Mouse (Mus musculus): Measurements from ENCODE around the gene Rpl9-ps1. TPM values are rescaled to one million over a fixed set of nuclear protein-coding genes. Genes with fewer than 3 reads are reported as not detected.

Rpl9-ps1 gene
- polyA plus RNA-seq, 1 experiment from 2014 or later: not detected

- no peak overlapping the region for H3K9ac ChIP-seq
- H3K36me3 ChIP-seq (replicated peaks): no peaks in the 10 kb centered on the region
- ATAC-seq (ENCODE audit: insufficient read depth): no peak
- no peak overlapping the region for H3K4me3 ChIP-seq (replicated peaks)
- 45% methylated on average over 3 of the region's 3 CpGs for WGBS (ENCODE audit: insufficient replicate concordance)
- H3K4me1 ChIP-seq (replicated peaks): no peaks in the 10 kb centered on the region
- H3K4me2 ChIP-seq: no peak overlapping the region
- no peak overlapping the region for H3K27ac ChIP-seq (replicated peaks)
- H3K27me3 ChIP-seq: no peaks in the 10 kb centered on the region
- no peaks in the 10 kb centered on the region for H3K9me3 ChIP-seq (replicated peaks)
Measured at GRCm38 (mm10) chr11:83598207-83598837, 47.1 kb downstream of the Rpl9-ps1 start.

GRCm38 (mm10) chr11:83597796-83598195 lies 47.6 kb downstream of the Rpl9-ps1 start:
- H3K36me3 ChIP-seq (replicated peaks): no peaks in the 10 kb centered on the region
- H3K9me3 ChIP-seq (replicated peaks): no peaks in the 10 kb centered on the region
- ATAC-seq (ENCODE audit: insufficient read depth): no peak
- no peak overlapping the region for H3K9ac ChIP-seq
- WGBS (ENCODE audit: insufficient replicate concordance): 63% methylated on average over 7 of the region's 7 CpGs
- no peak overlapping the region for H3K4me3 ChIP-seq (replicated peaks)
- H3K4me1 ChIP-seq (replicated peaks): no peaks in the 10 kb centered on the region
- no peak overlapping the region for H3K4me2 ChIP-seq
- H3K27ac ChIP-seq (replicated peaks): no peak overlapping the region
- H3K27me3 ChIP-seq: no peaks in the 10 kb centered on the region

GRCm38 (mm10) chr11:83595669-83596455 lies 49.6 kb downstream of the Rpl9-ps1 start:
- Histone ChIP-seq H3K27ac (replicated peaks) (no peak overlapping the region), H3K9me3 (replicated peaks) (no peaks in the 10 kb centered on the region), H3K27me3 (no peaks in the 10 kb centered on the region), H3K4me2 (no peak overlapping the region), H3K4me3 (replicated peaks) (no peak overlapping the region), H3K9ac (no peak overlapping the region), H3K4me1 (replicated peaks) (no peaks in the 10 kb centered on the region), H3K36me3 (replicated peaks) (no peaks in the 10 kb centered on the region)
- no peak for ATAC-seq (ENCODE audit: insufficient read depth)
- WGBS (ENCODE audit: insufficient replicate concordance): 43% methylated on average over 7 of the region's 7 CpGs

Other genes with a start within 250 kb of the Rpl9-ps1 start
- 0.12 and 0.22 TPM in 2 replicates for gene Rasl10b, start 236.5 kb downstream of the Rpl9-ps1 start, polyA plus RNA-seq (2015; fragmentation: Nextera tagmentation; extraction: Ambion mirVana)
- gene Gas2l2, start 216.2 kb downstream of the Rpl9-ps1 start, polyA plus RNA-seq (2015; fragmentation: Nextera tagmentation; extraction: Ambion mirVana): not detected in 2 replicates
- 2.3 and 2.7 TPM in 2 replicates for gene 1700020L24Rik, start 207.9 kb downstream of the Rpl9-ps1 start, polyA plus RNA-seq (2015; fragmentation: Nextera tagmentation; extraction: Ambion mirVana)
- gene Mmp28, start 182.6 kb downstream of the Rpl9-ps1 start, polyA plus RNA-seq (2015; fragmentation: Nextera tagmentation; extraction: Ambion mirVana): 0.39 and 0.41 TPM in 2 replicates
- 3.7 and 3.9 TPM in 2 replicates for gene Taf15, start 172.5 kb downstream of the Rpl9-ps1 start, polyA plus RNA-seq (2015; fragmentation: Nextera tagmentation; extraction: Ambion mirVana)
- gene Heatr9, start 123.4 kb downstream of the Rpl9-ps1 start, polyA plus RNA-seq (2015; fragmentation: Nextera tagmentation; extraction: Ambion mirVana): not detected in 2 replicates
- gene Ccl5, start 115.1 kb downstream of the Rpl9-ps1 start, polyA plus RNA-seq (2015; fragmentation: Nextera tagmentation; extraction: Ambion mirVana): 0.53 and 0.93 TPM in 2 replicates
- 54.3 and 58.4 TPM in 2 replicates for gene Ccl9, start 67.0 kb downstream of the Rpl9-ps1 start, polyA plus RNA-seq (2015; fragmentation: Nextera tagmentation; extraction: Ambion mirVana)
- gene Ccl6, start 52.5 kb downstream of the Rpl9-ps1 start, polyA plus RNA-seq (2015; fragmentation: Nextera tagmentation; extraction: Ambion mirVana): 15.6 and 16.8 TPM in 2 replicates
- 0.83 and 1.2 TPM in 2 replicates for gene Ccl3, start 3.7 kb upstream of the Rpl9-ps1 start, polyA plus RNA-seq (2015; fragmentation: Nextera tagmentation; extraction: Ambion mirVana)
- gene Ccl4, start 17.0 kb upstream of the Rpl9-ps1 start, polyA plus RNA-seq (2015; fragmentation: Nextera tagmentation; extraction: Ambion mirVana): 0.32 and 0.37 TPM in 2 replicates
- gene Wfdc17, start 58.4 kb upstream of the Rpl9-ps1 start, polyA plus RNA-seq (2015; fragmentation: Nextera tagmentation; extraction: Ambion mirVana): 16.4 and 18.6 TPM in 2 replicates
- gene Wfdc18, start 63.4 kb upstream of the Rpl9-ps1 start, polyA plus RNA-seq (2015; fragmentation: Nextera tagmentation; extraction: Ambion mirVana): not detected in 2 replicates
- 45.7 and 46.2 TPM in 2 replicates for gene Wfdc21, start 101.3 kb upstream of the Rpl9-ps1 start, polyA plus RNA-seq (2015; fragmentation: Nextera tagmentation; extraction: Ambion mirVana)
- 6.2 and 6.7 TPM in 2 replicates for gene Heatr6, start 108.1 kb upstream of the Rpl9-ps1 start, polyA plus RNA-seq (2015; fragmentation: Nextera tagmentation; extraction: Ambion mirVana)
- 3.1 and 4.8 TPM in 2 replicates for gene Hnf1b, start 204.4 kb upstream of the Rpl9-ps1 start, polyA plus RNA-seq (2015; fragmentation: Nextera tagmentation; extraction: Ambion mirVana)